Mouse (Mus musculus) embryo, embryonic 9.5 days (tissue): ENCODE data around the gene Klk1b26.
"Not testable (repeated sequence)": the region's sequence is repeated elsewhere in the genome, so short reads cannot be mapped to it uniquely, and the experiment has no call there.

ENCODE experiments used
- DNase-seq: peaks from one replicate; pipeline ENCODE4 v3.0.0-alpha.2; 2017; ENCODE audit errors: extremely low spot score

Klk1b26 gene

GRCm38 (mm10) chr7:44011868-44012267, at the start of gene Klk1b26:
Gene Klk1b26, plus strand, starts transcription at chr7:44012168.
- not testable (repeated sequence) for DNase-seq

GRCm38 (mm10) chr7:43966451-43966850, 45.5 kb upstream of the Klk1b26 start, which contains the start of gene Klk1b1:
Gene Klk1b1, plus strand, starts transcription at chr7:43966751.
- no peak for DNase-seq

GRCm38 (mm10) chr7:43967058-43967457, 44.9 kb upstream of the Klk1b26 start:
- no peak for DNase-seq

GRCm38 (mm10) chr7:43967612-43968011, 44.4 kb upstream of the Klk1b26 start:
- no peak for DNase-seq

GRCm38 (mm10) chr7:43975761-43976160, 36.2 kb upstream of the Klk1b26 start, which contains the start of gene Klk1b9:
Gene Klk1b9, plus strand, starts transcription at chr7:43976061.
- DNase-seq, result not testable (repeated sequence)

- no peak for DNase-seq
Measured at GRCm38 (mm10) chr7:43985657-43986056, 26.3 kb upstream of the Klk1b26 start.

- not testable (repeated sequence) for DNase-seq
Measured at GRCm38 (mm10) chr7:43994821-43995220, 17.1 kb upstream of the Klk1b26 start.

- DNase-seq, result not testable (repeated sequence)
Measured at GRCm38 (mm10) chr7:43995577-43995976, 16.4 kb upstream of the Klk1b26 start, which contains the start of gene Klk1b11. Gene Klk1b11, plus strand, starts transcription at chr7:43995877.

- DNase-seq, result no peak
Measured at GRCm38 (mm10) chr7:44004847-44005246, 7.1 kb upstream of the Klk1b26 start.

- DNase-seq, result not testable (repeated sequence)
Measured at GRCm38 (mm10) chr7:44014666-44015065, 2.7 kb downstream of the Klk1b26 start.

- DNase-seq, result no peak
Measured at GRCm38 (mm10) chr7:44015071-44015470, 3.1 kb downstream of the Klk1b26 start.

- DNase-seq, result not testable (repeated sequence)
Measured at GRCm38 (mm10) chr7:44051990-44052389, 40.0 kb downstream of the Klk1b26 start, which contains the start of gene Klk1b27. Gene Klk1b27, plus strand, starts transcription at chr7:44052290.
